Comparison of ENCODE assay signal across 8 mouse cellular contexts in genomic region chr7:139298446-139298845, GRCm38 (mm10). TPM values are rescaled to one million over a fixed set of nuclear protein-coding genes. Genes with fewer than 3 reads are reported as not detected.
DNase-seq lines count a peak whose midpoint lies in the region; ATAC-seq and TF ChIP-seq lines count a peak whose summit lies in the region.

No protein-coding gene starts in this region.

- H3K27me3 ChIP-seq in kidney, embryonic 16.5 days (ENCODE audit: insufficient read depth, low read length), result no peaks in the 10 kb centered on the region

- no peak for TF ChIP-seq POLR2A in brain, embryonic 14.5 days (IDR thresholded peaks at IDR 0.05; ENCODE audit: borderline replicate concordance, extremely low read depth, insufficient read depth, insufficient read length, poor library complexity, severe bottlenecking)

- intact Hi-C loops in gastrocnemius, postnatal 14 days (cut with DNase I; ENCODE audit: low total_unique reads), result loop anchor here (2.0 to 5.0 kb wide), 2 partner anchors 64 to 176 kb away; no protein-coding TSS in a partner anchor

- no peaks in the 10 kb centered on the region for H3K36me3 ChIP-seq in kidney, embryonic 16.5 days (ENCODE audit: insufficient read depth, low read length)

- no peak overlapping the region for H3K9ac ChIP-seq in kidney, embryonic 16.5 days (replicated peaks; ENCODE audit: low read length)

- H3K9me3 ChIP-seq in kidney, embryonic 16.5 days (ENCODE audit: low read length), result no peaks in the 10 kb centered on the region

- TF ChIP-seq CTCF in brain, embryonic 14.5 days (IDR thresholded peaks at IDR 0.05; ENCODE audit: borderline replicate concordance, extremely low read depth, insufficient read depth, insufficient read length), result peak; percentile 37; the same call in 1 of the 2 replicates

- WGBS in kidney, embryonic 16.5 days, result 40% methylated on average over 4 of the region's 4 CpGs

- H3K4me1 ChIP-seq in kidney, embryonic 16.5 days (ENCODE audit: insufficient read depth, low read length), result peaks cover 15% of the 10 kb centered on the region

- no peak overlapping the region for H3K4me3 ChIP-seq in kidney, embryonic 16.5 days (ENCODE audit: low read length)

- no peak overlapping the region for H3K4me2 ChIP-seq in kidney, embryonic 16.5 days (replicated peaks; ENCODE audit: low read depth, low read length)

- peak; percentile 29; the same call in 1 of the 2 replicates for ATAC-seq in kidney, embryonic 16.5 days (ENCODE audit: low FRiP score, low TSS enrichment)
- no peak for ATAC-seq in frontal cortex, adult (ENCODE audit: low TSS enrichment)

- H3K27ac ChIP-seq in kidney, embryonic 16.5 days (ENCODE audit: low read length), result no peak overlapping the region

- no peak for DNase-seq in kidney, adult 11 months
- peak; percentile 53 for DNase-seq in brain, embryonic 14.5 days (ENCODE audit: low read depth)
- DNase-seq in kidney, postnatal 36 days, result peak; percentile 34 to 47
- DNase-seq in retina, postnatal 7 days (ENCODE audit: low read depth, low spot score), result peak; percentile 50
- no peak for DNase-seq in gastrocnemius, postnatal 14 days
- DNase-seq in cerebellum, adult 11 months, result no peak

RNA-seq across cellular contexts. Expression of gene Pwwp2b, which starts 50.2 kb away (rescaled TPM):
- polyA plus RNA-seq in kidney, embryonic 16.5 days (2015; fragmentation: Nextera tagmentation; extraction: Ambion mirVana), result 9.1 and 10.6 TPM in 2 replicates
- polyA plus RNA-seq in brain, embryonic 14.5 days (2012; rRNA removed), result 4.3 and 4.5 TPM in 2 replicates
- total RNA-seq in gastrocnemius, postnatal 14 days (2021), result 1 to 10 TPM; 1.5 to 3.0 TPM

Comparison
In these comparisons a context has a peak if more than half of its experiments do, and no peak if none do; other contexts are left out.
1. DNase-seq: peak in brain, embryonic 14.5 days (single experiment), kidney, postnatal 36 days (2 of 2) and retina, postnatal 7 days (single experiment); none in kidney, adult 11 months (single experiment), gastrocnemius, postnatal 14 days (single experiment) and cerebellum, adult 11 months (single experiment).